Mouse (Mus musculus): Measurements from ENCODE around the gene Sgms2. TPM values are rescaled to one million over a fixed set of nuclear protein-coding genes. Genes with fewer than 3 reads are reported as not detected.

Sgms2 gene
- total RNA-seq, 2 experiments from 2014 or later: 0.90 to 0.93 TPM

- no peak for DNase-seq
- intact Hi-C loops (cut with DNase I): no loop called here
Observed at GRCm38 (mm10) chr3:131488403-131488802, 2.8 kb downstream of the Sgms2 start.

GRCm38 (mm10) chr3:131485388-131485787, 5.8 kb downstream of the Sgms2 start:
- intact Hi-C loops (cut with DNase I): no loop called here
- no peak for DNase-seq

GRCm38 (mm10) chr3:131483650-131484049, 7.6 kb downstream of the Sgms2 start:
- intact Hi-C loops (cut with DNase I): no loop called here
- no peak for DNase-seq

DNA sequence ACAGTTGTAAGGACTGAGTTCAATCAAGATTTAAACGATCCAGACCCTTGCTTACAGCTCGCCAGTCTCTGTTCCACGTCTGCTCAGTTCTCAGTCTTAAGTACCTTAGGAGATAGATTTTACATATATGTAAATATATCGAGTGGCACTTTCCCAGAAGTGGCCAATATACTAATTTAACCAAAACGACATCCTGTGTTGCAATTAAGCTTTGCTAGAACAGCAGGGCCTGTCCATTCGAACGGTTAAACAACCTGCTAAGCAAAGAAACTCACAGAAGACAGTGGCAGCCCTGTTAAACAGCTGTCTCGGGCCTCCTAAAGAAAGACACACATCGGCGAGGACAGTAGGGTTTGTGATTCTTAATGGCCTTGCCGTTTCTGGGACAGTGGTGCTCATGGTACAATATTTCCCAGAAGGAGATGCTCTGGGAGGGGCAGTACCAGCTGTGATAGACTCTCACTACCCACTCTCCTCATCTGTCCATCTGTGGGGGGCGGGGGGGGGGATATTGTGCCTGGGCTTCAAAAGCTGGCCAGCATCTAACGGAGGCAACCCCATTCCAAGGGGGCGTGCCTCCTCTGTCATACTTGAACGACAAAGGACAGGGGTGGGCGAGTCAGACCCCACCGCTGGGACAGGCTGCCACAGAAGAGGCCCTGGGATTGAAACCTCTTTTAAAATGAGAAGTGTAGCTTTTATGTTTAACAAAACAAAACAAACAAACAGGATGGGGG, 9.1 kb downstream of the Sgms2 start:
- no peak for DNase-seq
- intact Hi-C loops (cut with DNase I): no loop called here

GRCm38 (mm10) chr3:131480659-131481058, 10.6 kb downstream of the Sgms2 start:
- intact Hi-C loops (cut with DNase I): no loop called here
- no peak for DNase-seq

DNA sequence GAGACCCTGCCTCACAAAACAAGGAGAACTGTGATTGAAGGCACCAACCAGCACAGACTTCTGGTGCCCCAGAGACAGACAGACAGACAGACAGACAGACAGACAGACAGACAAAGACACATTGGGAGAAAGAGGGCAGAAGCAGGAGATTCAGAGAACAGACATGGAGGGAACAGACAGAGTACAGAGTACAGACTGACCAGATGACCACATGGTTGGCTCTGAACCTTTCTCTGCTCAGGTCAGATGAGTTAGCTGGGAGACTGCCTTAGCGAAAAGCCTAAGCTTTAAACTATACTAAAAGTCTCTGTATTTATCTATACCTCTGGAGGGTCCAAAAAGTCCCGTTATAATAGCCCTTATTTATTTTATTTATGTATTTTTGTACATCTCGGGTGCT, 11.8 kb downstream of the Sgms2 start:
- DNase-seq: no peak

DNA sequence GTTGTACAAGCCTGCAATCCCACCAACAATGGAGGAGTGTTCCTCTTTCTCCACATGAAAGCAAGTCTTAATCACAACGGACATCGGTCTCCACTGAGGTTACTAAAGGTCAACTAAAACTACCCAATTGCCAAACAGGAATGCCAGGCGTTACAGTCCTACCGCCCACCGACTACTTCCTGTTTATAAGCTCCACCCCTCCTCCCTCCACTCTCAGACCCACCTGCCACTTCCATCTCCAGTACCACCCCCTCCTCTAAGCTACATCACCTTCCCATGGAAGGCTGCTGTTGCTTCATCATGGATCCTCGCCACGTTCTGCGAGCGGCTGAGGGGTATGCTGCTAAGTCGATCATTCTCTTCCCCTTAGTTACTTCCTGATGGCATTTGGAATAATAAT, 15.2 kb downstream of the Sgms2 start:
- no peak for DNase-seq
- intact Hi-C loops (cut with DNase I): no loop called here

More for the DNA sequence above, 11.8 kb downstream of the Sgms2 start:
- intact Hi-C loops (cut with DNase I): no loop called here

- DNase-seq: no peak
- intact Hi-C loops (cut with DNase I): no loop called here
Observed at GRCm38 (mm10) chr3:131474526-131474925, 16.7 kb downstream of the Sgms2 start.

DNA sequence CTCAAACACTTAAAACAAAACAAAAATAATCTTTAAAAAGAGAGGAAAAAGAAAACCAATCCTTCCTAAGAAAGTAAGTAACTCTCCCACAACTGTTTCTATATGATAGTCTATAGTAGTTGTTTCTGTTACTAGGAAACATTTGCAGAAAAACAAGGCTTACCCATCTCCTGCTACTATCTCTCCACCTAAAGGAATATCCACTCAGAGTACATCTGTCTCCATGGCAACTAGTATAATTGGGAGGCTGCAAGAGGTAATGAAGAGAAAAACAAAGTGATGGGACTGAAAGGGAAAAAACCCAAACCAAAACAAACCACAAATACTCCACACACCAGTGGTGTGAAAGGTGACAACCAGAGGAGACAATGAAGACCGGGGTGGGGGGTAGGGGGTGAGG, 17.7 kb downstream of the Sgms2 start:
- no peak for DNase-seq
- intact Hi-C loops (cut with DNase I): no loop called here

- intact Hi-C loops (cut with DNase I): no loop called here
- no peak for DNase-seq
Observed at GRCm38 (mm10) chr3:131471836-131472235, 19.4 kb downstream of the Sgms2 start.

GRCm38 (mm10) chr3:131471435-131471834, 19.8 kb downstream of the Sgms2 start:
- intact Hi-C loops (cut with DNase I): no loop called here
- no peak for DNase-seq

DNA sequence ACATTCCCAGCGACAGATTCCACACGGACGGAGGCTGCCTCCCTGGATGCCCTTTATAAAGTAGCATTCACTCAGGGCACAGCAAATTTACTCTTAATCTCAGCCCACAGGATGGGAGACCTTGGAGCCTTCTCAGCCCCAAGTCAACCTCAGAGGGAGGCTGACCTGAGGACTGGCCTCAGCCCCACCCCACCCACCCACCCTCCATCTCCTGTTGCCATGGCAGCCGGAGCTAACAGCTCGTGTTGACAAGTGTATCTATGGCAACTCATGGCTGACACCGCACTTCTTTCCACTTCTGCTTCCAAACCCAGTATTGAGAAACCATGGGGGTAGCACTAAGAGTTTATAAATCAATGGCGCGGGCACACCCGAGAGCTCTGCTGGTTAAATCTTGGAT, 20.4 kb downstream of the Sgms2 start:
- no peak for DNase-seq
- intact Hi-C loops (cut with DNase I): no loop called here

- intact Hi-C loops (cut with DNase I): no loop called here
- DNase-seq: no peak
Observed at GRCm38 (mm10) chr3:131469636-131470035, 21.6 kb downstream of the Sgms2 start.

DNA sequence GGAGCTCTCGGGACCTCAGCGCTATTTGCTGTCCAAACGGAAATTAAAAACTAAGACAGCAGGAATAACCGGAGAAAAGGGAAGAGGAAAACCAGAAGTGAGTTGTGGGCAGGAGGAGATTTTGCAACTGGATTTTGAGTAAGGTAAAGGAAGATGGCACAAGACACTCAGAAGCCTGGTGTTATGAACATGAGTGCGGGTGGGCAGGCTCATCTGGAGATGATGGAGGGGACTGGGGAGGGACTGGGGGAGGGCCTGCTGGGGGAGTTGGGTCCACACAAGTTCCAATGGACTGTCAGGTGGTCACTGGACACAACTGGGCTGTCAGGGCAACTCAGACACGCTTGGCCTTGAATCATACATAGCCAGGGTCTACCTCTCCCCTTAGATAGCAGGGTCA, 24.8 kb downstream of the Sgms2 start:
- DNase-seq: no peak
- intact Hi-C loops (cut with DNase I): no loop called here

DNA sequence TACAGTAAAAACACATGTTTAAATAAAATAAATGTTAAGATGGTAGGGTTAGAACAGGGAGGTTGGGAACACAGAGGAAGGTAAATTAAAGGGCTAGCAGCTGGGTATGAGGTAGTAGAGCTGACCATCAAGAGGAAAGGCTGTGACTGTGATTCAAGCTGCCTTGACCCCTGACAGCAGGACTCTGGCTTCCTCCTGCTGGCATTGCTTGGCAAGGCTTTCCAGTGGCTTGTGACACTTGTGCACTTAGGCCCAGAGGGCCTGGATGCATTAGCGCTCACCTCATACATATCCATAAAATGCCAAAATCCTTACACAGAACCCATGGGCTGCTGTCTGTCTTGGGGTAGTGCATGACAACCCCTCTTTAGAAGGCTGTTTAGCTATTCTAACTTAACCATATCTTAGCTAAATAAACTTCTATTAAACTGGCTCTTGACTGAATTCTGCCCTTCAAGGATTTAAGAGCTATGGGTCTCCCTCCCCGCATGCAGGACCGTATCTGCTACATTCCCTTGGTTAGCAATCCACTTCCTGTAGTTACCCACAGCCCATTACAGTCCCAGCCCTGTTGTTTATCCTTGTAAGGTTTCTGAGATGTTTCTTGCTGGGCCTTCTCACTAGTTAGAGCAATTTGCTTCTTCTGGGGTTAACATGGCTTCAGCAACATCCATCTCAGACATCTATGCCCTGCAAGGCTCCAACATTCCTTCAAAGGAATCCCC, 25.5 kb downstream of the Sgms2 start:
- DNase-seq: no peak
- intact Hi-C loops (cut with DNase I): no loop called here

- intact Hi-C loops (cut with DNase I): no loop called here
- no peak for DNase-seq
Observed at GRCm38 (mm10) chr3:131372996-131373395, 118.2 kb downstream of the Sgms2 start.

- intact Hi-C loops (cut with DNase I): no loop called here
- DNase-seq: no peak
Observed at GRCm38 (mm10) chr3:131368678-131369077, 122.5 kb downstream of the Sgms2 start.

DNA sequence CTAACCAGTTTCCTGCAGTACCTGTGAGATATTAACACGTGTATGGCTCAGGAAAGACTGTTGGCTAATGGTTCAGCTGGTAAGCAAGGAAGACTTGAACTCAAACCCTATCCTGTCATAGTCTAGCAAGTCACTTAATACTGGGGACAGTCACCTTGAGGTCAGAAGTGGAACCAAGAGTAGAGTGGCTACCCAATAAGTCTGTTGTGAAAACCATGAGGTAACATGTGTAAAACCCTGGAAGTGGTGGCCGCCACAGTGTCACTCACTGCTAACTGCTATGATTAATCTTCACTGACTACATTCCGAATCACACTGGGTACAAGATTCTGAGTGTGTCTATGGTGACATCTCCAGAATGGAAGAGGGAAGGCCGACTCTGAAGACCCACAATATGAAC, 123.8 kb downstream of the Sgms2 start:
- DNase-seq: no peak
- intact Hi-C loops (cut with DNase I): no loop called here

- intact Hi-C loops (cut with DNase I): no loop called here
- DNase-seq: no peak
Observed at GRCm38 (mm10) chr3:131364632-131365446, 126.4 kb downstream of the Sgms2 start.

DNA sequence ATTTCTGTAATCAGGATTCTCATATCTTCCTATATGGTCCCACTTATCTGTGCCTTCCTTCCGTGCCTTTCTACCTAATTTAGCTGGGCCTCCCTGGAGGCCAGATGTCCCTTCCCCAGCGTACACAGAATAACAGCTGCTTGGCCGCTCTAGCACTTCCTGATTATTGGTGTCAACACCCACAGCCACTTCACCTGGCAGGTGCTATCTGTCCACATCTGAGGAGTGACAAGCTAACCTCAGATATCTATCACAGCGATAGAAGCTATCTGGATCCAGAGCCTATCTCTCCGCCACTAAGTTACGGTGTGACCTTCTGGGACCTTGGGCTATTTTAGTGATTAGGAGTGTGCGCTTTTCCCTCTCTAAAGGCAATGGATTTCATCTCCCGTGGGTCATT, 127.0 kb downstream of the Sgms2 start:
- no peak for DNase-seq
- intact Hi-C loops (cut with DNase I): no loop called here

DNA sequence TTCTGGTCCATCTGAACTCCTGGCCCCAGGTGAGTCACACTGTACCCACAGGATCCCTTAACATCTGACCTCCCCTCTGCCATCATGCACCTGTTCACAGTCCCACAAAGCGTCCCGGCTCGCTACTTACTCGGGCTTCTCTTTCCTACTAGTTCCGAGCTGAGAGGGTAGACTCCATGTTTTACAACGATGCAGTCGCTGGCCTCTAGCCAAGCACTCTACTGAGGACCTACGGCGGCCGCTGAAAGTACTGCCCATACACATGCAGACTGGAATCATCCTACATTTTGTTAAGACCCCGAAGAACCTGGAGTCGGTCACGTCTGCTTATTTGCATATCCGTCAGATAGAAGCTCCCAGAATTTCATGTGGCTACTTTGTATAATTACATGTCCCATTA, 127.6 kb downstream of the Sgms2 start:
- DNase-seq: no peak
- intact Hi-C loops (cut with DNase I): no loop called here

GRCm38 (mm10) chr3:131361960-131362359, 129.3 kb downstream of the Sgms2 start:
- no peak for DNase-seq
- intact Hi-C loops (cut with DNase I): no loop called here

Measured in left cerebral cortex, postnatal 4 days (tissue).